Mouse (Mus musculus): ENCODE measurements at regions not wholly inside any gene's neighbourhood (a gene's known extent, or its start where the extent isn't known, plus 50 kb on each side); places are given as distances from the start of the nearest gene placed in this dataset.

DNA sequence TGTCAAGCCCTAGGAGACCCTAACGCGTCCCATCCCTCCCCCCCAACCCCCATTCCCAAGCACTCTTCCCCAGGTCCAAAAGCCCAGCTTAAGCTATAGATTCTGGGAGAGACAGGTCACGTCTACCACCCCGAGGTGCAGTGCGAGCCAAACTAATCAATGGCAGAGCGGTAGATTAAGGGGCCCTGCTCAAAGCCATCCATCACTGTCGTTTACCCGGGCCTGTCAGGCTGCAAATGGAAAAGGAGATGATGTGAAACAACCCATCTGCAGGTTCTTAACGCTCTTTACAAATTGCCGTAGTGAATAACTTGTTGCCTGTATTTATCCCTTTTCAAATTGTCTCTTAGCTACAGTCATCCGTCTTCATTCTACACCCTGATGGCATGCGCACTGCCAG, 126.2 kb upstream of the Nectin1 start:
- no peak for DNase-seq (ENCODE audit: low read depth)

DNA sequence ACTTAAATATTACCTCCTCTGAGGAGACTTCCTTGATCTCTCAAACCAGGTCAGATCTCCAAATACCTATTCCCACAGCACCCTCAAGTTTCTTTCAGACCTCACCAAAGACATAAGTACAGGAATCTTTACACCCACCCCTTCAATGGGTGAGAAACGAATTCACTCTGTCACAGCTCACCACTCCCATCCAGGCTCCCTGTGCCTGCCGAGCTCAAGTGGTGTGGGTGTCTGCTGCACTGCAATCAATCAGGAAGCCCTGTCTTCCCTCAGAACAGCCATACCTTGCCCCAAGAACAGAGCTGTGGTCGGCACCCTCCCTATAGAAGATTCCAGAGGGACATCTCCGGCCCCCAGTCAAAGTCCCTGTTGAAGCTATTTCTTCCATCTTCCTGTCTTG, 116.2 kb upstream of the Nectin1 start:
- DNase-seq (ENCODE audit: low read depth) = no peak

DNA sequence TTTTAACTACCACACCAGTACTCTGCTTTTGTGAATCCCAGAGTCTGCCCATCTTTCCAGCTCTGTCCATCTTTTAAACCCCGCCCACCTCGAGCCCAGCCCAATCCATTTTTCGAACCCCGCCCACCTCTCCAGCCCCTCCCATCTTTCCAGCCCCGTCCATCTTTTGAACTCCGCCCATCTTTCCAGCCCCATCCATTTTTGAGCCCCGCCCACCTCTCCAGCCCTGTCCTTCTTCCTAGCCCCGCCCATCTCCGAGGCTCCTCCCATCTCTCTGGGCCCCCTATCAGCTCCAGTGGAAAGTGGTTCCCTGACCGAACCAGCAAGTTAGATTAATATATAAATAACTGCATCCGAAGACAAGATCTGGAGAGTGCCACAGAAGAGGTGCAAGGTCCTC, 115.0 kb upstream of the Nectin1 start:
- DNase-seq (ENCODE audit: low read depth) = no peak

DNA sequence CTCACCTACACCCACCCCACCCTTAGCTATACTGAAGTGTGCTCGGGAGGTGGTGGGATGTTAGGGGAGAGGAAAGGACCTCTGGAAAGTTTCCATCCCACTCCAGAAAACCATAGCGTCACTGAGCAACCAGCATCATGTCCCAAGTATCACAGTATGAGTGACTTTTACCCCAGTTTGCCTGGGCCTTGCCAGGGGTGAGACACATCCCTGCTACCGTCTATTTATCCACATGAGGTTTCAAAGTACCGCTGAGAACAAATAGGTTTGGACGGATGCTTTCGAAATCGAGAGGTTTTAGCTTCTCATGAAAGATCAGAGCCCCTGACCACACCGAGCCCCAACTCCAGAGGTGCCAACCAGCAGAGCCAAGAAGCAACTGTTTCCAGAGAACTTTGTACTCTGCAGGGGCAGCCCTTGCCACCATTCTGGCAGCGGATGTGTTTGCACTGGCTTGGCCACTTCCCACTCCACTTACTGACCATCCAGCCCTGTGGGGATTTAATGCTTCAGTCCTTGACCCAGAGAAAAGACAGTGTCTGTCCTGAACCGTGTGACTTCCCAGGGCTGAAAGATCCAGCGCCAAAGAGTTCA, 107.3 kb upstream of the Nectin1 start:
- DNase-seq (ENCODE audit: low read depth) = no peak

DNA sequence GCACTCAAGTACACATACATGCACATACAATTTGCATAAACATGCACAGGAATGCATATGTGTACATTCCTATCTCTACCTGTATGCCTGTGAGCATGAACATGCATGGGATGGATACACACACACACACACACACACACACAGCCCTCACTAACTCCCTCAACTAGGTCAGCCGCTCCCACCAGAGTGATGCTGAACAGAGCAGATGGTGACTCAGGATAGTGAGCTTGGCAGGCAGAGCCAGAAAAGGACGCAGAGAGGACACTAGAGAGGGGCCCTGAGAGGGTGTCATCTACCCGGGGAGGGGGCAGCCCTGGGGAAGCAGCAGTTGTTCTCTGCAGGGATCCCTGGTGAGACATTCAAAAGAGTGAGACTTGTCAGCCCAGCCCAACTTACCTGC, 85.6 kb upstream of the Nectin1 start:
- DNase-seq (ENCODE audit: low read depth) = no peak

DNA sequence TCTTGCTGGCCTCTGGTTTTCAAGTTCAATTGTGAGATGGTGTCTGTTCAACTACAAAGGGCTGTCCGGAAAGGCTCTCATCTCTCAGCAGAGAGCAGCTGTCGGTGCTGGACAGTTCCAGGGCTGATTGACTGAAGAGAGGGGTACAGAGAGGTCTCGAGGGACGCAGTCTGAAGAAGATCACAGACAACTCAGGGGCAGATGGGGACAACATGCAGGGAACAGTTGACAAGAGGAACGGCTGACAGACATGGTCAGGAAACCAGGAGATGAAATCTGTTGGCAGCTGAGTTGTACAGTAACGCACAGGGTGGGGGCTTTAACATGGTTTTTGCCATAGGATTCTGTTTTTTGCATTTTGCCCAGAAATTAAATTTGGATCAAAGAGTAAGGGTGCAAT, 84.5 kb upstream of the Nectin1 start:
- DNase-seq (ENCODE audit: low read depth) = no peak

DNA sequence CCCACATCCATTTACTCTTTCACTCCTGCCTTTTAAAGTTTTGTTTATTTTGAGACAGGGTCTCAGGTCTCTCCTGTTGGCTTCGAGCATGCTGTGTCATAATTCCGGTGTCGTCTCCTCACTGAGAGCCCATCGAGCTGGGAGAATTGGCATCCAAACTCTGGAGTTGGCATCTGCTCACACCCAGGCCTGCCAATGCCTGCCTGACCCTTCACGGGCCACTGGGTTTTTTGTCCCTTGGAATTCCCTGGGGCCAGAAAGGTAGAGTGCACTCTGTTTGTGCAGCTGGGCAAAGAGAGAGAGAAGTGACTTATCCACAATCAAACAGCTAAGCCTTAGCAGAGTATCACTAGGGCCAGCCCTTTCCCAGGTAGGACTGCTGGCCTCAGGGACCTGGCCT, 83.6 kb upstream of the Nectin1 start:
- no peak for DNase-seq (ENCODE audit: low read depth)

DNA sequence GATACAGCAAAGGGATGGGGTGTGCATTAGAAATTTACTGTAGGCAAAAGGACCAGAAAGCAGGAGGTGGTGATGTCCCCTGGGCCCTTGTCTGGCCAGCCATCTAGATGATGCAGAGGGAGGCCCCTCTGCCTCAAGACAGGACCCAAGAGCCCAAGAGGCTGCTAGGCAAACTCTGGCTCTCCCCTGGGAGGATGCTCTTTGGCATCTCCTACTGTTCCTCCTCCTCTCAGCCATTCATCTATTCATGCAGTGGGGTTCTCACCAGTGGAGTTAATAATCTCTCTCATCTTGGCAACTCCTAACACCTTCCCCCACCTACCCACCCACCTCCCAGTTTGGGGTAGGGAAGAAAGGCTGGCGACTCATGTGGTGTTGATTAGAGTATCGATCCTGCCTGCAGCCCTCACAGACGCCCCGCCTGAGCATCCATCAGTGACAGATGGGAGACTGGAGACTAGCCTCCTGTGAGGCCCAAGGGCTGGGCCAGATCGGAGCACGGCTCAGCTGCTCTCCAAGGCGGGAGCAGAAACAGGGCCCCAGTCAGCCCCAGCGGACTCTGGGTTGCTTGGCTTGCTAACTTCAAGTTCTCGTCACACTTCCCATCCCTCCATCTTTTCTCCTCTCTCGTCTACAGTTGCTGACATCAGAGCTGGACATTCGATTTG, 82.8 kb upstream of the Nectin1 start:
- DNase-seq (ENCODE audit: low read depth) = no peak

DNA sequence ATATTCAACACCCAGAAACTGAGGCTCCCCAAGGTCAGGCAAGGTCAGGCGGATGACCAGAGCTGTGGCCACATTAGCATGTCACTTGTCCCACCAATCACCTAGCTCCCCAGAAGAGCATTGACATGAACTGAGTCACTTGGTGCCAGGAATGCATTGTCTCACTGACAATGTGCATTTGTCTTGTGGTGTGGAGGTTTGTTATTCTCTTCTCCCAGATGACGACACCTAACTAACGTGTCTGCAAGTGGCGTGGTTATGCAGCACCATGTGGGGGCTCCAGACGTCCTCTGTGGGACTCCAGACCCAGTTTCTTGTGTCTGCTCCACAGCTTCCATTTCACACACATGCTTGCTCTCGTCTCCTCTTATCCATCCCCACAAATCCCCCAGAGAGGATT, 82.1 kb upstream of the Nectin1 start:
- no peak for DNase-seq (ENCODE audit: low read depth)

DNA sequence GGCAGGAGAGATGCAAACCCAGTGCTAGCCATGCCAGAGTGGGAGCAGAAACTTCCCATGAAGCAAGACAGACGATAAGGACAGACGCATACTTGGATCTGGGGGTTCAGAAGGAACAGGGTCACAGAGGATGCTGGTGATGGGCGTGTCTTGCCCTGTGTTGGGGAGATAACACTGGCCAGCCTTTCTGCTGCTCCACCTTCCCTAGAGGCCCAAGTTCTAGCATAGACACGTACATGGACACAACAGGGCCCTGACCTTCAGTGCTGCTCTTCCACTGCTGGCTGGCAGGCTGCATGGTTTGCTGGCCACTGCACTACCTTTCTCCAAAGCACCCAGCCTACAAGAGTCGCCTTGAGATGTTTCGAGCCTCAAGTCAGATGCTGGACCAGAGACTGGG, 76.4 kb upstream of the Nectin1 start:
- no peak for DNase-seq (ENCODE audit: low read depth)

DNA sequence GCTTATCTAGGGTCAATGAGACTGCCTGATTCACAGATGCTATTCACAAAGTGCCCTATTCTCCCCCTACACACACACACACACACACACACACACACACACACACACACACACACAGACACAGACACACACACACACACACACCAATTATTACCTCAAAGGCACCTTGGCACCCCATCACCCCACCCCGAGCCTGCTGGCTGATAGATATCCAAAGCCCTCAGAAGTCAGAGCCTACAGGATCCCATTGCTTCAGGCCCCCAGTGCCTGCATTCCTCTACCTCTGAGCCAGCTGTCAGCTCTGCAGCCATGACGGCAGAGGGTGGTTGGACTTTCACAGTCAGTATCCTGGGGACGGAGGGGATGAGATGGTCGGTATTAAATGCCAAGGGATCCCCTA, 75.8 kb upstream of the Nectin1 start:
- DNase-seq (ENCODE audit: low read depth) = no peak

DNA sequence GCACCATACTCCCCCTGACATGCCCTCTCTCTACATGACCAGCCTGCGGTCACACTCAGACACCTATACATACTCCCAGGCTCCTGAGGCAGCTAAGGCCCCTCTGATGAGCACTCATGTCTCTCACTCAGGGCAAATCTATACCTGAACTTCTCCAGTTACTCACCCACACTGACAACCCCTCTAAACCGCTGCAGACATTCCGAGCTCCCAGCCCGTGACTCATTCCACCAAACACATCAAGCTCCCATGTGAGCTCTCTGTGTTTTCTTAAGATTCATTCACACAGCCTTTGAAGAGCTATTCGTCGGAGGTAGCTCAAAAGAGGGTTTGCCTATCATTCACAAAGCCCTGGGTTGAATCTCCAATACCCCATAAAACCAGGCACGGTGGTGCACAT, 75.1 kb upstream of the Nectin1 start:
- no peak for DNase-seq (ENCODE audit: low read depth)

DNA sequence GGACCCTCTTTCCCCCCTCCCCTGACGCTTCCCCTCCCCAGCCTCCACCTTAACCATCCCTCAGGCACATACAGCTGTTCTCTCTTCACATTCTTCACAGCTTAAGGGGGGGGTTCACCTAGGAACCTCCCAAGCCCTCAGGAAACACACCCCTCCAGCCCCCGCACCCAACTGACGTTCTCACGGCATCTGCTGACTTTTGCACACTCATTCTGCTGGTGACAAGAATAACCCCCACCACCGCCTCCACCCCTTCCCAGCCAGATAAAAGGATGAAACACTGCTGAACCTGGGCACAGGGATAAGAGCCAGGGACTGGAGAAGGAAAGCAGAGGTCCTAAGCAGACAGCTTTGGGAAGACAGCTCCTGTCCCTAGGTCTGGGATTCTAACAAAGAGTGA, 73.2 kb upstream of the Nectin1 start:
- DNase-seq (ENCODE audit: low read depth) = no peak

DNA sequence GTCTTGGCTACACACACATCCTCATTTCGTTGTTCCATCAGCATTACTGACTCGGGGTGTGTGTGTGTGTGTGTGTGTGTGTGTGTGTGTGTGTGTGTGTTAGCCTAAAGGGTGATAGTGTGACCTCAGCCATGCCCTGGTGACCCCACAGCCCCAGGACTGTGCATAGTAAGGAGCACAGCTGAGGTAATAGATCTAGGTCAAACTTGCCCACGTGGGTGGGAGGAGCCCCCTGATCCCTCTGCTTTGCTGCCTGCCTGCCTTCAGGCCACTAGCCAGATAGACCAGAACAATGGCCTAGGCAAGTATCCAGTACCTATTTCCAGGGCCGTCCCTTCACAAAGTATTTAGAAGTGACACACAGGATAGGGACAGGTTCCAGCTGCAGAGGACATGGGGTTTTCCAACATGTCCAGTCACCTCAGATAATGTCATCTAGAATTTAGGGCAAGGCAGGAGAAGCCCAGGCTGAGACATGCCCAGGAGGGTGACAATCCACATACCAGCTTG, 70.6 kb upstream of the Nectin1 start:
- no peak for DNase-seq (ENCODE audit: low read depth)

DNA sequence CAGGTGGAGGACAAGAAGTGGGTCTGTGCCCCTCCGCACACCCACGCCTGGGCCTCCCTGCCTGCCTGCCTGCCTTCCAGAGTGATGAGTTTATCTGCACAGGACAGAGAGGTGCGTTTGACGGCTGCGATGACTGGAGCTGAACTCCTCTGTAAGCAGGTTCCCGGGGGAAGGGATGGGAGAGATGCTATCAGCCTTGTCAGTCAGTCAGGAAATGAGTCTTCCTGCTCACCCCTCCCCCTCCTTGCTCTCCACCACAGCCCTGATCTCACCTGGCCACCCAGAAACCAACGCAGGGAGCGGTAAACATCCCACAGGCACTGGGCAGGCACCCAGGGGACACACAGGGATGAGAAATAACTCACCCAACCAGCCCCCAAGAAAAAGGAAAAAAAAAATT, 69.5 kb upstream of the Nectin1 start:
- DNase-seq (ENCODE audit: low read depth) = no peak

DNA sequence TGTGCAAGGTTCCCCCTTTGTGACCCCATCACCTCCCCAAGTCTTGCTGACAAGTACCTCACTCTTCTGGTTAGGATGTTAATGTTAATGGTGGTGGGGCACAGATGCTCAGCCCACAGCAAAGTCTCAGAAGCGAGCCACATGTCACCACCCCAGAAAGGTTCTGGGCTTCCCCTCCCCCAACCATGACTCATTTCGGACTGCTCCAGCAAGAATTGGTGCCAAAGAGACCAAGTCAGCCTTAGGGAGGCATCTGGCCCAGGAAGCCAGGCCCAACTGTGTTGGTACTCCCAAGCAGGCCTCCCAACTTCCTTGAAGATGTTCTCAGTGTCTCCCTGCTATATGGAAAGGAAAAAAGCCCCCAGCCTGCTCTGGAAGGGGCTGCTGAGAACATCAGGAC, 67.8 kb upstream of the Nectin1 start:
- no peak for DNase-seq (ENCODE audit: low read depth)

DNA sequence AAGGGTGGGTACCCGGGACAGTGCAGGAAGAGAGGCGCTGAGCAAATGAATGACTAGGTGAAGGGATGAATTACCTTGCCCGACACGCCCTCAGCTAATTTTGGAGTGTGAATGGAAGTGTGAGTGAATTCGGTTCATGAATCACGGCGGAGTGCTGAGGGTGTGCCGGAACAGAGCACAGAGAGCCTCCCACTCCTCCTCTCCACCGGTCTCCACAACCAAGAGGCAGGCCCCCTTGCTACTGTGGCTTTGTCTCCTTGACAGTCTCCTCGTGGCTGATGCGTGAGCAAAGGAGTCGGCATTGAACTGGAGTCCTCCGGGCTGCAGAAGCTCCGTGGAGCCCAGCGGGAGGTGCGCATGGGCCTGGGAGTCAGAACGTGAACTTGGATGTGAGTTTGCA, 64.5 kb upstream of the Nectin1 start:
- DNase-seq (ENCODE audit: low read depth) = no peak

DNA sequence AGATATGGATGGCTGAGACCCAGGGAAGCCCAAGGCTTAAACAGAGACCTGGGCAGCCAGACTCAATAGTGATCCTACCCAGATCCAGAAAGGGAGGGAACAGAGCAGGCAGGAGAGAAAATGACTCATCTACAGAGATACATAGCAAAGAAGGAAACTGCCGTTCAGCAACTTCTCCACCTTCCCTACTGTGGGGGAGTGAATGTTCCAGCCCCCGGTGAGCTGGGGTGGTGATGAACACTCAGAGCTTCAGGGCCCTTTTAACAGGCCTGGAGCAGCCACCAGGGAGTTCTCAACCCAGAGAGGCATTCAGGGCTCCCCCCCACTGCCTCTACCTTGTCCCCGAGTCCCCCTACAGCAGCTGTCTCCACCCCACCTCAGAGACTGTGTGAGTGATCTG, 62.5 kb upstream of the Nectin1 start:
- no peak for DNase-seq (ENCODE audit: low read depth)

DNA sequence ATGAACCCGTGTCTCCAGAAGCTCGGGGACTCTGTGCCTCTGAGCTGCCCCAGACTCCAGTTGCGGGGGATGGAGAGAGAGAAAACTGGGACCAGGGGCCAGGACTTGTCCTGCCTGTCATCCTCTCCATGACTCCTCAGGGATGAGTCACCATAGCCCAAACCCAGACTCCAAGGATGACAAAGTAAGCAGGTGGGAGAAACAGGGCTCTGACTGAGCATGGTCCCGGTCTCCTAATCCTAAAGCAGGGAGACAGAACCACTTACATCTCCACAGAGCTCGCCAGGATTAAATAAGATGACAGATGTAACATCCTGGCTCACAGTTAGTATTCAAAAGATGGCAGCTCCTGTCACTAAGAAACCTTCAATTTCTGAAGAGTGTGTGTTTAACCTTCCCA, 61.7 kb upstream of the Nectin1 start:
- no peak for DNase-seq (ENCODE audit: low read depth)

DNA sequence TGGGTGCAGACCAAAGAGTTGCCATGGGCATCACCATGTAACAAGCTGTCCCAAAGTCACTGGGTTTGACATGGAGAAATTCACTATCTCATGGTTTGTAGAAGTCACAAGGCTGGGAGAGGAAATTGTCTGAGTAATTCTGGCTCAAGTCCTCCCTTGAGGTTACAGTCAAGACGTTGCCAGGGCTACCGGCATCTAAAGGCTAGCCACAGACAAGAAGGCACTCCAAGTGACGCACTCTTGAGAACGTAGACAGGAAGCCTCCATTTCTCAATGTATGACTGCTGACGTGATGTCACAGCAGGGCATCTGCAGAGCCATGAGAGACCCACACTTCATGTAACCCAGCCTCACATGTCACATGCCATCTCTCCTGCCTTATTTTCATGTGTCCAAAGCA, 59.2 kb upstream of the Nectin1 start:
- no peak for DNase-seq (ENCODE audit: low read depth)

DNA sequence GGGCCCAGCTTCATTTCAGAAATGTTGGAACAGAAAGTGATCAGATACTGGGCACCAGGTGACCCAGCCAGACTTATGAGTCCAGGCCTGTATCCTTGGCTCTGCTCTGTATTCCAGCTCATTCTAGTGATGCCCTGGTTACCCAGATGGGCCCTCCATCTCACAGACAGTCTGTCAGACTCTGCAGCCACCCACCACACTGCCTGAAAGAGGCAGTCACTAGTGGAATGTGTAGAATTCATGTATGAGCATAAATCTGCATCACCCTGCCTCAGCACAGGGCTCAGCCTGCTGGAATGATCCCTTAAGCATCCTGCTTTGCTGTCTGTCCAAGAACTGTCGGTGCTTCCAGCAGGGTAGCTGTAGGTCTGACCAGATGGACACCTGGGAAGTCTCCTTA, 51.8 kb upstream of the Nectin1 start:
- DNase-seq (ENCODE audit: low read depth) = no peak

DNA sequence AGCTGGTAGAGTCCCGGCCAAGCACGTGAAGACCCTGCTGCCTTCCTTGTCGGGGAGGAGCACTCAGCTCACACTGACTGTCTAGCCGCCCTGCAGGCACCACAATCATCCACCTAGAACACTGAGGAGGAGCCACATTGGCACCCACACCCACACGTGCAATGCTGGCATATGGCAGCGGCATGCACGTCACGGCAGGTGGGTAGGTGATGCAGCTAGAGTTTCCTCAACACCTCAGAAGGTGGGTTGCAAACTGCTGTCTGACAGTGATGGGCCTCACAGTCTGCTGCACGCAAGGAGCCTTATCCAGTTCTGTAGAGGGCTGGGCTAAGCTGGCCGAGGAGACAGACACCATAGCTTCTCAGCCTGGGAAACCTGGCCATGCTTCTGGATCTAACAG, 51.2 kb upstream of the Nectin1 start:
- no peak for DNase-seq (ENCODE audit: low read depth)
